Mouse (Mus musculus) cerebellum, adult 2 months (tissue): Measurements from ENCODE around the gene Nme3. TPM values are rescaled to one million over a fixed set of nuclear protein-coding genes. Genes with fewer than 3 reads are reported as not detected.
"Not testable (repeated sequence)": the region's sequence is repeated elsewhere in the genome, so short reads cannot be mapped to it uniquely, and the experiment has no call there.

ENCODE experiments used
- DNase-seq, 2 experiments: peaks; one replicate each; pipeline ENCODE4 v3.0.0; 2021
- H3K27ac ChIP-seq: fragments of 200-500 bp; 2 replicates; pipeline ENCODE4 v1.5.1; 2012; ENCODE audit warnings: low read length, control low read depth, inconsistent platforms; ENCODE audit not compliant: insufficient read depth
- H3K27me3 ChIP-seq: fragments of 200-500 bp; 2 replicates; pipeline ENCODE4 v1.6.1; 2012; ENCODE audit warnings: inconsistent platforms, mild to moderate bottlenecking, low read length, moderate library complexity; ENCODE audit not compliant: control insufficient read depth, insufficient read depth
- H3K4me1 ChIP-seq: fragments of 200-500 bp; 2 replicates; pipeline ENCODE4 v1.6.1; 2011; ENCODE audit warnings: low read length; ENCODE audit not compliant: control insufficient read depth, insufficient read depth
- H3K4me3 ChIP-seq: fragments of 200-500 bp; replicated peaks from 2 replicates; pipeline ENCODE3; 2011; ENCODE audit warnings: mild to moderate bottlenecking, low read depth, low read length, control low read depth; ENCODE audit not compliant: insufficient read depth
- CTCF ChIP-seq: fragments of 200-500 bp; IDR thresholded peaks from 2 replicates; pipeline ENCODE4 v1.5.1; 2011; ENCODE audit warnings: low read depth, mild to moderate bottlenecking, control low read depth, low read length, moderate library complexity, borderline replicate concordance; ENCODE audit not compliant: insufficient read depth
- POLR2A ChIP-seq: fragments of 200-500 bp; IDR thresholded peaks from 2 replicates; pipeline ENCODE4 v1.6.1; 2011; ENCODE audit warnings: low read length, control low read depth, borderline replicate concordance; ENCODE audit not compliant: insufficient read depth
- WGBS: fragments of 180-500 bp; shearing (Covaris S2); methylation state at CpG from one replicate; pipeline ENCODE4 v1.1.7; 2018; 5-methylcytosine and 5-hydroxymethylcytosine counted together
- polyA plus RNA-seq: library from polyadenylated mRNA; depleted of rRNA; stranded (reverse); fragments of >200 nt; gene quantifications from 2 replicates; pipeline ENCODE4 v1.2.3, GENCODE M21; 2012; rRNA removed

Nme3 gene
- polyA plus RNA-seq, 1 experiment: 99.0 TPM

GRCm38 (mm10) chr17:24937266-24937665, 41.0 kb downstream of the Nme3 start:
- H3K27me3 ChIP-seq: no peaks in the 10 kb centered on the region
- peak overlapping the region; percentile 93 for H3K4me3 ChIP-seq
- no peak for TF ChIP-seq POLR2A
- 0 out of 2 replicates have a peak, but pooled peaks have one; percentile 2 for TF ChIP-seq CTCF
- no peak for DNase-seq
- H3K4me1 ChIP-seq: peaks cover 9% of the 10 kb centered on the region; the same call in 1 of the 2 replicates
- H3K27ac ChIP-seq: peak overlapping the region; percentile 97
- WGBS: 39% methylated on average over 6 of the region's 6 CpGs

- DNase-seq: peak; percentile 42 to 52
- not testable (repeated sequence) for H3K4me3 ChIP-seq, H3K27ac ChIP-seq, H3K4me1 ChIP-seq, H3K27me3 ChIP-seq
- peak; percentile 55 for TF ChIP-seq CTCF
- WGBS: 5% methylated on average over 2 of the region's 2 CpGs
Measured at GRCm38 (mm10) chr17:24942453-24942852, 46.2 kb downstream of the Nme3 start.

GRCm38 (mm10) chr17:24943036-24943435, 46.7 kb downstream of the Nme3 start:
- H3K4me1 ChIP-seq: no peaks in the 10 kb centered on the region; the same call in 1 of the 2 replicates
- 58% methylated on average over 7 of the region's 7 CpGs for WGBS
- DNase-seq: no peak
- no peaks in the 10 kb centered on the region for H3K27me3 ChIP-seq
- TF ChIP-seq POLR2A: no peak
- no peak for TF ChIP-seq CTCF
- H3K4me3 ChIP-seq: no peak overlapping the region
- no peak overlapping the region for H3K27ac ChIP-seq

GRCm38 (mm10) chr17:24943589-24943988, 47.3 kb downstream of the Nme3 start:
- not testable (repeated sequence) for H3K27me3 ChIP-seq, H3K4me3 ChIP-seq, H3K27ac ChIP-seq, DNase-seq, H3K4me1 ChIP-seq
- 93% methylated on average over 1 of the region's 1 CpGs for WGBS

Other genes starting within 250 kb of the Nme3 start
- 140 and 146 TPM in 2 replicates for gene Slc9a3r2, start 246.2 kb upstream of the Nme3 start, polyA plus RNA-seq
- not detected in 2 replicates for gene Npw, start 238.0 kb upstream of the Nme3 start, polyA plus RNA-seq
- 92.6 and 98.6 TPM in 2 replicates for gene Zfp598, start 226.8 kb upstream of the Nme3 start, polyA plus RNA-seq
- 130 and 132 TPM in 2 replicates for gene Syngr3, start 206.5 kb upstream of the Nme3 start, polyA plus RNA-seq
- gene Gfer, start 200.3 kb upstream of the Nme3 start, polyA plus RNA-seq: 26.7 and 30.9 TPM in 2 replicates
- 7.3 and 7.4 TPM in 2 replicates for gene Noxo1, start 200.3 kb upstream of the Nme3 start, polyA plus RNA-seq
- gene Tbl3, start 188.8 kb upstream of the Nme3 start, polyA plus RNA-seq: 60.6 and 62.4 TPM in 2 replicates
- gene Rnf151, start 178.4 kb upstream of the Nme3 start, polyA plus RNA-seq: 0.18 and 0.57 TPM in 2 replicates
- gene Rps2, start 178.4 kb upstream of the Nme3 start, polyA plus RNA-seq: 577 and 621 TPM in 2 replicates
- 548 and 613 TPM in 2 replicates for gene Ndufb10, start 172.0 kb upstream of the Nme3 start, polyA plus RNA-seq
- gene Rpl3l, start 168.7 kb upstream of the Nme3 start, polyA plus RNA-seq: 0.67 and 0.70 TPM in 2 replicates
- gene Msrb1, start 159.9 kb upstream of the Nme3 start, polyA plus RNA-seq: 63.3 and 66.8 TPM in 2 replicates
- 0.80 and 1.0 TPM in 2 replicates for gene Hs3st6, start 143.5 kb upstream of the Nme3 start, polyA plus RNA-seq
- not detected in 2 replicates for gene Meiob, start 92.2 kb upstream of the Nme3 start, polyA plus RNA-seq
- gene Hagh, start 56.4 kb upstream of the Nme3 start, polyA plus RNA-seq: 195 and 209 TPM in 2 replicates
- gene Fahd1, start 46.1 kb upstream of the Nme3 start, polyA plus RNA-seq: 31.1 and 33.4 TPM in 2 replicates
- 0.11 and 0.27 TPM in 2 replicates for gene Igfals, start 30.5 kb upstream of the Nme3 start, polyA plus RNA-seq
- gene Nubp2, start 10.2 kb upstream of the Nme3 start, polyA plus RNA-seq: 36.4 and 39.0 TPM in 2 replicates
- 124 and 138 TPM in 2 replicates for gene Spsb3, start 9.9 kb upstream of the Nme3 start, polyA plus RNA-seq
- gene Eme2, start 1.4 kb upstream of the Nme3 start, polyA plus RNA-seq: 57.3 and 62.7 TPM in 2 replicates
- gene Mrps34, start 1.4 kb upstream of the Nme3 start, polyA plus RNA-seq: 147 and 149 TPM in 2 replicates
- 358 and 363 TPM in 2 replicates for gene Mapk8ip3, start 40.5 kb downstream of the Nme3 start, polyA plus RNA-seq
- 10.6 and 12.3 TPM in 2 replicates for gene Jpt2, start 64.2 kb downstream of the Nme3 start, polyA plus RNA-seq
- 19.8 and 21.3 TPM in 2 replicates for gene Cramp1l, start 119.3 kb downstream of the Nme3 start, polyA plus RNA-seq
- gene Ift140, start 119.6 kb downstream of the Nme3 start, polyA plus RNA-seq: 18.0 and 19.2 TPM in 2 replicates
- 20.4 and 22.8 TPM in 2 replicates for gene Tmem204, start 187.1 kb downstream of the Nme3 start, polyA plus RNA-seq
- 39.5 and 43.7 TPM in 2 replicates for gene Telo2, start 219.5 kb downstream of the Nme3 start, polyA plus RNA-seq
- 0.11 TPM in 1 of 2 replicates, not detected in the other for gene Ptx4, start 224.3 kb downstream of the Nme3 start, polyA plus RNA-seq
- gene Clcn7, start 236.9 kb downstream of the Nme3 start, polyA plus RNA-seq: 50.3 and 52.7 TPM in 2 replicates